ENCODE assay signal across 8 mouse cellular contexts in the genomic region with DNA sequence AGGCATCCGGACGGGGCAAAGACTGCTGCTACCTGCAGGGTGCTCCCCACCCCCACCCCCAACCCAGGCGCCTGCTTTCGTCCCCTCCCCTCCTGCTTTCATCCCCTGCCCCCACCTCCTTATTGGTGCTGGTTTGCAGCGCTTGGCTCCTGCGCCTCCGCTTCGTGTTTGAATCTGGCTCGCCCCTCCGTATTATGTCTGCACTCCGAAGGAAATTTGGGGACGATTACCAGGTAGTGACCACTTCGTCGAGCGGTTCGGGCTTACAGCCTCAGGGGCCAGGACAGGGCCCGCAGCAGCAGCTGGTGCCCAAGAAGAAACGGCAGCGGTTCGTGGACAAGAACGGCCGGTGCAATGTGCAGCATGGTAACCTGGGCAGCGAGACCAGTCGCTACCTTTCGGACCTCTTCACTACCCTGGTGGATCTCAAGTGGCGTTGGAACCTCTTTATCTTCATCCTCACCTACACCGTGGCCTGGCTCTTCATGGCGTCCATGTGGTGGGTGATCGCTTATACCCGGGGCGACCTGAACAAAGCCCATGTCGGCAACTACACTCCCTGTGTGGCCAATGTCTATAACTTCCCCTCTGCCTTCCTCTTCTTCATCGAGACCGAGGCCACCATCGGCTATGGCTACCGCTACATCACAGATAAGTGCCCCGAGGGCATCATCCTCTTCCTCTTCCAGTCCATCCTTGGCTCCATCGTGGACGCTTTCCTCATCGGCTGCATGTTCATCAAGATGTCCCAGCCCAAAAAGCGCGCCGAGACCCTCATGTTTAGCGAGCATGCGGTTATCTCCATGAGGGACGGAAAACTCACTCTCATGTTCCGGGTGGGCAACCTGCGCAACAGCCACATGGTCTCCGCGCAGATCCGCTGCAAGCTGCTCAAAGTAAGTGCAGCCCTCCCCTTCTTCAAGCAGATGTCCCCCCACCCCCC. TPM values are rescaled to one million over a fixed set of nuclear protein-coding genes. Genes with fewer than 3 reads are reported as not detected.
DNase-seq lines count a peak whose midpoint lies in the region; ATAC-seq and TF ChIP-seq lines count a peak whose summit lies in the region.

No protein-coding gene starts in this region.

- H3K9me3 ChIP-seq in lung, embryonic 14.5 days (ENCODE audit: low read depth, low read length), result no peaks in the 10 kb centered on the region
- no peaks in the 10 kb centered on the region for H3K9me3 ChIP-seq in embryonic facial prominence, embryonic 12.5 days
- no peaks in the 10 kb centered on the region for H3K9me3 ChIP-seq in hindbrain, embryonic 14.5 days (ENCODE audit: control insufficient read depth, low read length)

- peak; percentile 15 for DNase-seq in lung, embryonic 14.5 days
- DNase-seq in lung, adult 2 months, result no peak
- DNase-seq in hindbrain, embryonic 14.5 days (ENCODE audit: low spot score), result peak; percentile 46
- DNase-seq in liver, result peak; percentile 2
- DNase-seq in right cerebral cortex, adult 2 months (ENCODE audit: low spot score in 2 of 2), result peak; percentile 52 to 54
- no peak for DNase-seq in thymus, postnatal 25 days
- no peak for DNase-seq in ovary, postnatal 10 days (ENCODE audit: low spot score)

- H3K4me3 ChIP-seq in lung, embryonic 14.5 days (ENCODE audit: low read depth, low read length), result peak overlapping the region; percentile 38
- no peak overlapping the region for H3K4me3 ChIP-seq in lung, adult 2 months (replicated peaks; ENCODE audit: extremely low read depth, low read depth, low read length)
- H3K4me3 ChIP-seq in embryonic facial prominence, embryonic 12.5 days, result peak overlapping the region; percentile 49
- H3K4me3 ChIP-seq in hindbrain, embryonic 14.5 days (replicated peaks; ENCODE audit: low read length), result peak overlapping the region; percentile 55

- H3K36me3 ChIP-seq in lung, embryonic 14.5 days (ENCODE audit: insufficient read depth), result no peaks in the 10 kb centered on the region
- no peaks in the 10 kb centered on the region for H3K36me3 ChIP-seq in embryonic facial prominence, embryonic 12.5 days
- no peaks in the 10 kb centered on the region for H3K36me3 ChIP-seq in hindbrain, embryonic 14.5 days (replicated peaks; ENCODE audit: control insufficient read depth, insufficient read depth)

- WGBS in lung, embryonic 14.5 days, result under 1% methylated on average over 51 of the region's 51 CpGs
- WGBS in lung, adult 2 months, result 2% methylated on average over 51 of the region's 51 CpGs
- under 1% methylated on average over 51 of the region's 51 CpGs for WGBS in embryonic facial prominence, embryonic 12.5 days
- under 1% methylated on average over 48 of the region's 51 CpGs for WGBS in hindbrain, embryonic 14.5 days

- peak overlapping the region; percentile 62 for H3K4me2 ChIP-seq in lung, embryonic 14.5 days
- peak overlapping the region; percentile 86 for H3K4me2 ChIP-seq in embryonic facial prominence, embryonic 12.5 days (replicated peaks)
- H3K4me2 ChIP-seq in hindbrain, embryonic 14.5 days (replicated peaks), result peak overlapping the region; percentile 75

- peaks cover 25% of the 10 kb centered on the region for H3K27me3 ChIP-seq in lung, embryonic 14.5 days (ENCODE audit: insufficient read depth, low read length)
- peaks cover 38% of the 10 kb centered on the region for H3K27me3 ChIP-seq in embryonic facial prominence, embryonic 12.5 days
- 0 out of 2 replicates have a peak, but pooled peaks cover 3% of the 10 kb centered on the region for H3K27me3 ChIP-seq in hindbrain, embryonic 14.5 days (ENCODE audit: control insufficient read depth, insufficient read depth, low read length)

- TF ChIP-seq POLR2A in lung, adult 2 months (IDR thresholded peaks at IDR 0.05; ENCODE audit: borderline replicate concordance, extremely low read depth, low read depth, low read length), result no peak

- H3K9ac ChIP-seq in lung, embryonic 14.5 days, result peak overlapping the region; percentile 9; the same call in 1 of the 2 replicates
- peak overlapping the region; percentile 36; the same call in 1 of the 2 replicates for H3K9ac ChIP-seq in embryonic facial prominence, embryonic 12.5 days
- peak overlapping the region; percentile 66 for H3K9ac ChIP-seq in hindbrain, embryonic 14.5 days

- no peaks in the 10 kb centered on the region for H3K4me1 ChIP-seq in lung, embryonic 14.5 days (ENCODE audit: insufficient read depth)
- no peaks in the 10 kb centered on the region for H3K4me1 ChIP-seq in lung, adult 2 months (ENCODE audit: control insufficient read depth, insufficient read depth, low read length)
- peaks cover 15% of the 10 kb centered on the region for H3K4me1 ChIP-seq in embryonic facial prominence, embryonic 12.5 days
- H3K4me1 ChIP-seq in hindbrain, embryonic 14.5 days (replicated peaks; ENCODE audit: control insufficient read depth, insufficient read depth, low read length), result peaks cover 3% of the 10 kb centered on the region; the same call in 1 of the 2 replicates

- H3K27ac ChIP-seq in lung, embryonic 14.5 days (ENCODE audit: low read depth), result no peak overlapping the region
- H3K27ac ChIP-seq in embryonic facial prominence, embryonic 12.5 days, result no peak overlapping the region
- H3K27ac ChIP-seq in hindbrain, embryonic 14.5 days, result no peak overlapping the region

- ATAC-seq in lung, embryonic 14.5 days (ENCODE audit: insufficient read depth), result peak; percentile 29
- ATAC-seq in embryonic facial prominence, embryonic 12.5 days (ENCODE audit: insufficient number of reproducible peaks, insufficient read depth, low FRiP score, low TSS enrichment), result no peak
- peak; percentile 54 for ATAC-seq in hindbrain, embryonic 14.5 days (ENCODE audit: low FRiP score)

- TF ChIP-seq CTCF in lung, embryonic 14.5 days (IDR thresholded peaks at IDR 0.05; ENCODE audit: low read depth), result no peak
- no peak for TF ChIP-seq CTCF in lung, adult 2 months (IDR thresholded peaks at IDR 0.05; ENCODE audit: insufficient read depth, low read length)

RNA-seq across cellular contexts. Expression of a gene that starts 1.5 kb away (rescaled TPM):
- polyA plus RNA-seq in lung, embryonic 14.5 days (2014; fragmentation: Nextera tagmentation; extraction: Ambion mirVana), result 0.08 and 0.37 TPM in 2 replicates
- polyA plus RNA-seq in lung, adult 2 months (2012; rRNA removed), result 2.3 and 3.1 TPM in 2 replicates
- polyA plus RNA-seq in embryonic facial prominence, embryonic 12.5 days (2016; fragmentation: Nextera tagmentation; extraction: Ambion mirVana), result 0.70 and 0.85 TPM in 2 replicates
- polyA plus RNA-seq in hindbrain, embryonic 14.5 days (2014; fragmentation: Nextera tagmentation; extraction: Ambion mirVana), result 7.8 and 8.8 TPM in 2 replicates

Comparison
In these comparisons a context has a peak if more than half of its experiments do, and no peak if none do; other contexts are left out.
1. DNase-seq: peak in lung, embryonic 14.5 days (single experiment), hindbrain, embryonic 14.5 days (single experiment), liver (single experiment) and right cerebral cortex, adult 2 months (2 of 2); none in lung, adult 2 months (single experiment), thymus, postnatal 25 days (single experiment) and ovary, postnatal 10 days (single experiment).
2. H3K9ac ChIP-seq: peak in every context shown above with its lines; median percentile 66 in hindbrain, embryonic 14.5 days; 36 in embryonic facial prominence, embryonic 12.5 days; 9 in lung, embryonic 14.5 days.
3. Peak in every context shown above with its lines, with median percentiles within 50 percentile points of each other: H3K4me2 ChIP-seq.